Mouse (Mus musculus): Measurements from ENCODE around the gene Meox2. TPM values are rescaled to one million over a fixed set of nuclear protein-coding genes. Genes with fewer than 3 reads are reported as not detected.
"Not testable (repeated sequence)": the region's sequence is repeated elsewhere in the genome, so short reads cannot be mapped to it uniquely, and the experiment has no call there.

Meox2 gene
- not detected in 3 replicates for total RNA-seq (2017)

DNA sequence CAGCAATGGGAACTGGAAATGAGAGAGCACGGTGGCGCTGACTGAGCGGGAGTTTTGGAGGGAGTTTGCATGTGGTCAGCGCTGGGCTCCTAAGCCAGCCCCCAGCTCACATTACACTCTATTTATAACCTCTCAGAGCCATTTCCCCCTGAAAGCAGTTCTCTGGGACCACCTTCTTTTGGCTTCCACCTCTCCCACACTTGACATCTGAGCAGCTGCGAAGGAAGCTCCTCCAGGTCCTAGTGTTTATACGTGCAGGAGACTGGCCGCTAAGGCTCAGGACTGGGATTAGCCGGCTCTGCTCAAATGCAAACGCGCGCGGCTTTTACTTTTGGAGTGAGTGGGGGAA lies at the start of gene Meox2:
Meox2 (plus strand) TSS at position 151 of the 349 bp plus-strand sequence.
- ATAC-seq (replicated peaks; ENCODE audit: insufficient number of reproducible peaks, low FRiP score, low TSS enrichment, poor library complexity, severe bottlenecking), result no peak

DNA sequence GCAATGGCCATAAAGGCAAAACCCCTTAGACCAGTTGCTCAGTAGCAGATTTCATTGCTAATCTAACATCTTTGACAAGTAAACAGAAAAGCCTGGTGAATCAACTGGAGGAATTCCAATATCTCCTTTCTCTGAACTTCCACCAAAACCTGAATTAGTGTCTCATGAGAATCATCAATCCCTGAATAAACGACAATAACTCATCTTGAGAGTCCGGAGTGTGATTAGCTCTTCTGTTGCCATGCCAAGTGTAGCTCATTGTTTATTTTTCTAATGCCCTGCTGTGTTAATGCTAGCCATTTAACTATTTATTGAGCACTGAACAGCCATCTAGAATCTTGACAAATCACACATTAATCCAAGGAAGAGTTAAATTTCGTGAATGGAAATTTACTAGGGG lies 35.7 kb upstream of the Meox2 start:
- no peak for ATAC-seq (replicated peaks; ENCODE audit: insufficient number of reproducible peaks, low FRiP score, low TSS enrichment, poor library complexity, severe bottlenecking)

DNA sequence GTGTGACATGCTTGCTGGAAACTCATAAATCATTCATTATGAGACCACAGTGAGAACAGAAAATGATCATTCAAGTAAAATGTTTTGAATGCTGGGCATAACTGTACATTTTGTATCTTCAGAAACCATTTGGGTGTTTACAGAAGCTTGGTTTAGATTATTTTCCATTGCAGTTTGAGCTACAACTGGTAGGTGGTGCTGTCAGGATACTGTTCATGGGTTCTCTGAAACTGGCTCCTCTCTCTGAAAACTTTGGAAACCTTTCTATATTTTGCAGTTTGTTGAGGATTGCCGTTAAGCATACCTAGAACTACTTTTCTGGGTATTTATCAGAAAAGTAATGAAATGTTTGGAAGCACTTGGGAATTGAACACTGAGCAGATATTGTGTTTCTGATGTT lies 31.0 kb upstream of the Meox2 start:
- no peak for ATAC-seq (replicated peaks; ENCODE audit: insufficient number of reproducible peaks, low FRiP score, low TSS enrichment, poor library complexity, severe bottlenecking)

DNA sequence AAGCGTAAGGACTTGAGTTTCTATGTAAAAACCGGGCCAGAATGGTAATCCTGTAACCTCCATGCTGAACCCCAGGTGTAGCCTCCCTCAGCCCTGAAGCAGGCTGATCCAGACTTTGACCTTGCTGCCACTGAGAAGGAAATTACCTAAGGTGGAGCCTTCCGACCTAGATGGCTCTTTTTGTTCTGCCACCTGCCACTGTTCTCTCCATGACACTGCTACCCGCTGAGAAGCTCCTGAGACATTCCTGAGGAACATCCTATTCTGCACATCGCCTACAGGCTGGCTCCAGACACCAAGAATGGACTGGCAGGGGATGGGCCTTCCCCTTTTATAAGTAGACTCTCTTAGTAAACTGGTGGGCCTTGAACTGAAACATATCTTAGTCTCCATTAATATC lies 28.3 kb upstream of the Meox2 start:
- ATAC-seq (replicated peaks; ENCODE audit: insufficient number of reproducible peaks, low FRiP score, low TSS enrichment, poor library complexity, severe bottlenecking), result not testable (repeated sequence)

GRCm38 (mm10) chr12:37106541-37106940 lies 1.8 kb upstream of the Meox2 start:
- no peak for ATAC-seq (replicated peaks; ENCODE audit: insufficient number of reproducible peaks, low FRiP score, low TSS enrichment, poor library complexity, severe bottlenecking)

- no peak for ATAC-seq (replicated peaks; ENCODE audit: insufficient number of reproducible peaks, low FRiP score, low TSS enrichment, poor library complexity, severe bottlenecking)
Observed at GRCm38 (mm10) chr12:37107150-37107549, 1.2 kb upstream of the Meox2 start.

GRCm38 (mm10) chr12:37107713-37108389 lies 489 bp upstream of the Meox2 start:
- ATAC-seq (replicated peaks; ENCODE audit: insufficient number of reproducible peaks, low FRiP score, low TSS enrichment, poor library complexity, severe bottlenecking), result no peak

DNA sequence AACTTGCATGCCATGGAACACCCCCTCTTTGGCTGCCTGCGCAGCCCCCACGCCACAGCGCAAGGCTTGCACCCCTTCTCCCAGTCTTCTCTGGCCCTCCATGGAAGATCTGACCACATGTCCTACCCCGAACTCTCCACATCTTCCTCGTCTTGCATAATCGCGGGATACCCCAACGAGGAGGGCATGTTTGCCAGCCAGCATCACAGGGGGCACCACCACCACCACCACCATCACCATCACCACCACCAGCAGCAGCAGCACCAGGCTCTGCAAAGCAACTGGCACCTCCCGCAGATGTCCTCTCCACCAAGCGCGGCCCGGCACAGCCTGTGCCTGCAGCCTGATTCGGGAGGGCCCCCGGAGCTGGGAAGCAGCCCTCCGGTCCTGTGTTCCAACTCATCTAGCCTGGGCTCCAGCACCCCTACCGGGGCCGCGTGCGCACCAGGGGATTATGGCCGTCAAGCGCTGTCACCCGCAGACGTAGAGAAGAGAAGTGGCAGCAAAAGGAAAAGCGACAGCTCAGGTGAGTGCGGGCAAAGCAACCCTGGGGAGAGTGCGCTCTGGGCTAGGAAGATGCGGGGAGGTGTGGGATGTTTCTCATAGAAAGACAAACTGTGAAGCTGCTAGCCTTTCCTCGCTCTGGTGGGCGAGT lies 606 bp downstream of the Meox2 start:
- no peak for ATAC-seq (replicated peaks; ENCODE audit: insufficient number of reproducible peaks, low FRiP score, low TSS enrichment, poor library complexity, severe bottlenecking)

DNA sequence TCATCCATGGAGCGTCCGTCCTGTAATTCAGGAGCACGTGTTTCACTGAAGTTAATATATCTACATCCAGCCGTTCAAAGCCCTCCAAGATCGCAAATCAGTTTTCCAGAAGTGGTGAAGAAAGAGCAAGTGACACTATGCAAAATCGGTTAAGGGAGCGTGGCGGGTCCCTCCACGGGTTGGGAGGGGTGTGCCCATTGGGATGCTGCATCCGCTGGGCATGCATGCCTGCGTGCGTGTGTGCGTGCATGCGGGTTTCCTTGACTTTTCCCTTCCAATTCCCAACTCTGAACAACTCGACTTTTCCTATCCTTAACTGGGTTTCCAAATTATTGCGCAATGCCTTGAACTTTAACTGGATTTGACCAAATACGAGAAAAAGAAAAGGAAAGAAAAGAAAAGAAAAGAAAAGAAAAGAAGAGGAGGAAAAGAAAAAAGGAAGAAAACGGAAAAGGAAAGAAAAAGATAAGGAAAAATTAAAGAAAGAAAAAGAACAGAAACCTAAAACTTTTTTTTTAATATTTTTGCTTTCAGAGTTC lies 1.2 kb downstream of the Meox2 start:
- ATAC-seq (replicated peaks; ENCODE audit: insufficient number of reproducible peaks, low FRiP score, low TSS enrichment, poor library complexity, severe bottlenecking), result no peak

DNA sequence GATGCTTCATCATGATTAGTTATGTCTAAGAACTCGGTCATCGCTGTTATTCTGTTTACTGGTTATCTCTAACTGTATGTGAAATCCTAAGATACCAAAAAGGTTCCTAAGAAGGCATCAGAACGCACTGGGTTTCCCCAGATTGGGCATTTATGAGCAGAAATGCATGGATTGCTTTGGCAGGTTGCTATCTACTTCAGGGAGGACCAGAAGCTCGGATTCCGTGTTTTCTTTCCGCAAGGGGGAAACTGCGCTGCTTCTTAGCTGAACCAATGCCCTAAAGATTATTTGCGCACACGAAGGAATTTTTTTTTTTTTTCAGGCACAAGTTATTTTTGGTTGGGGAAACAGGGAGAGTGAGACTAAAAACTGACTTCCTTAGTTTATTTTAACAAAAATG lies 2.6 kb downstream of the Meox2 start:
- ATAC-seq (replicated peaks; ENCODE audit: insufficient number of reproducible peaks, low FRiP score, low TSS enrichment, poor library complexity, severe bottlenecking), result no peak

DNA sequence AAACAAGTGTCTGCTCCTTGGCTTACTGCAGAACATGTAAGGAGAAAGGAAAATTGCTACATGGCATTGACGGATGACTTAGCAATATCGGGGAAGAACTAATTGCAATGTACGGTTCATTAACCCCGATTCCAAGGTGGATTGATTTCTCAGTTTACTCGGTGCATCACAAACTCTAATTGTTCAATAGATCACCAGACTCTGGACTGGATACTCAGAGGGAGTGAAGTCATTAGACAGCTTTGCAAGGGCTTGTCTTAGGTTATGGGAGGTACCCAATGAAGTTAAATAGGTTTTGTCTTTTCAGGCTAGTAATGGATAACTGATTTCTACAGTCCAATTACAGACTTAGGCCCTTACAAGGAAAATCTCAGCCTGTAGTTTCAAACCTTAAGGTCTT lies 10.9 kb downstream of the Meox2 start:
- ATAC-seq (replicated peaks; ENCODE audit: insufficient number of reproducible peaks, low FRiP score, low TSS enrichment, poor library complexity, severe bottlenecking), result no peak

- ATAC-seq (replicated peaks; ENCODE audit: insufficient number of reproducible peaks, low FRiP score, low TSS enrichment, poor library complexity, severe bottlenecking), result no peak
Observed at GRCm38 (mm10) chr12:37123763-37124162, 15.4 kb downstream of the Meox2 start.

DNA sequence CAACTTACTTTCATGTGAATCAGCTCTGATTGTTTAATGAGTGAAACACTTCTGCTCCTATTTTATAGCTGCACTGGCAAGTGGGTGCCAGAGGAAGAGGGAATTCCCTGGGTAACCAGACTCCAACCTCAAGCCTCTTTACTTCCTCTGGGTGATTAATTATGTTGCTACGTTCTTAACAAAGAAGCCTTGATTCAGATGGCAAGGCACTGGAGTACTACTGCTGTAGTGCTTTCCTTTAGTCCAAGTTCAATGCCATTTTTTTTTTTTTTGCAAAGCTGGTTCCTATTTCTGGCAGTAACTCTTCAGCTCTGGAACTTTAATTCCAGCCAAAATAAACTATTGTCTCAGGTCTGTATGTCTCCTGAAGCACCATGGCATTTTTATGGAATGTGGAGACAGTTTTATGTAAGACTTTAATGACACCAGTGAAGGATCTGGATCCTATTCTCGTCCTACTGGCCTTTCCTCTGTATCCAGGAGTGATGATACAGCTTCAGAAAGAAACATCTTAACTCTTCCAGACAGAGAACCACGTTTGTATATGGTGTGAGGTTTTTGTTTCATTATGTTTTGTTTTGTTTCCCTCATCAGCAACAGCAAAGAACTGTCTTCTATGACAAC lies 33.9 kb downstream of the Meox2 start:
- ATAC-seq (replicated peaks; ENCODE audit: insufficient number of reproducible peaks, low FRiP score, low TSS enrichment, poor library complexity, severe bottlenecking), result no peak

DNA sequence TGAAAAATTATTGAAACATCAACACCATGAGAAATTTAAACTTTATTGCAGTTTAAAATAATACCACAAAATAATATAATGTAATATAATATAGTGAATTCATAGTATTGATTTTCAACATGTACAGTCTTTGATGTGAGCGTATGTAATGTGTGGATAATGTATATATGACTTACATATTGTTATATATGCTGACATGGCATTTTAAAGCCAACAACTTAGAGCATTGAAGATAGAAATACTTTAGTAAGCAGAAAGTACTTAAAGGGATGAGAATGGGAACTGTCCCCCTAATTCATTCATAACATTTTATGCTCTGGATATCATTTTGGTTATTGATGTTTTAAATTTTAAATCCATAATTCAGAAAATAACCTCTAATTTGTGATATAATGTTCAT lies 35.5 kb downstream of the Meox2 start:
- ATAC-seq (replicated peaks; ENCODE audit: insufficient number of reproducible peaks, low FRiP score, low TSS enrichment, poor library complexity, severe bottlenecking), result no peak

GRCm38 (mm10) chr12:37167742-37168141 lies 59.4 kb downstream of the Meox2 start:
- ATAC-seq (replicated peaks; ENCODE audit: insufficient number of reproducible peaks, low FRiP score, low TSS enrichment, poor library complexity, severe bottlenecking), result no peak

DNA sequence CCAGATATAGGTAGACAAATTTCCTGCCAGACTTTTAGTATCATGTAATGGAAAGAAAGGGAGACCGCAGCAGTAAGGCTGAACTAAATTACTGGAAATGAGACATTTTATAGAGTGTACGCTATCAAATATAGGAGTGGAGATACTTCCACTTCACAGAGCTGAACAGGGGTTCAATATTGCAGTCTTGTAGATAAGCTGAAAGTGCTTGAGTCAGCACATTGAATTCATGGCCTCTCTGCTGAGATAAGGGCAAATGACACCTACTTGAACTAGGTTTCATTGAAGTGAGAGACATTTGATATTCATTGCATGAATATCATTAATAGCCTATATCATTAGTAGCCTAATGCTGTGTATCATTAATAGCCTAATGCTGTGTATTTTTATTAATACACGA lies 65.0 kb downstream of the Meox2 start:
- ATAC-seq (replicated peaks; ENCODE audit: insufficient number of reproducible peaks, low FRiP score, low TSS enrichment, poor library complexity, severe bottlenecking), result no peak

GRCm38 (mm10) chr12:37183689-37184088 lies 75.3 kb downstream of the Meox2 start:
- ATAC-seq (replicated peaks; ENCODE audit: insufficient number of reproducible peaks, low FRiP score, low TSS enrichment, poor library complexity, severe bottlenecking), result no peak

- no peak for ATAC-seq (replicated peaks; ENCODE audit: insufficient number of reproducible peaks, low FRiP score, low TSS enrichment, poor library complexity, severe bottlenecking)
Observed at GRCm38 (mm10) chr12:37188940-37189488, 80.7 kb downstream of the Meox2 start.
